Mouse (Mus musculus): Measurements from ENCODE around the gene Psma4. TPM values are rescaled to one million over a fixed set of nuclear protein-coding genes. Genes with fewer than 3 reads are reported as not detected.

The Psma4 gene
- polyA plus RNA-seq (2014; fragmentation: Nextera tagmentation; extraction: Ambion mirVana): 258 and 260 TPM in 2 replicates

DNA sequence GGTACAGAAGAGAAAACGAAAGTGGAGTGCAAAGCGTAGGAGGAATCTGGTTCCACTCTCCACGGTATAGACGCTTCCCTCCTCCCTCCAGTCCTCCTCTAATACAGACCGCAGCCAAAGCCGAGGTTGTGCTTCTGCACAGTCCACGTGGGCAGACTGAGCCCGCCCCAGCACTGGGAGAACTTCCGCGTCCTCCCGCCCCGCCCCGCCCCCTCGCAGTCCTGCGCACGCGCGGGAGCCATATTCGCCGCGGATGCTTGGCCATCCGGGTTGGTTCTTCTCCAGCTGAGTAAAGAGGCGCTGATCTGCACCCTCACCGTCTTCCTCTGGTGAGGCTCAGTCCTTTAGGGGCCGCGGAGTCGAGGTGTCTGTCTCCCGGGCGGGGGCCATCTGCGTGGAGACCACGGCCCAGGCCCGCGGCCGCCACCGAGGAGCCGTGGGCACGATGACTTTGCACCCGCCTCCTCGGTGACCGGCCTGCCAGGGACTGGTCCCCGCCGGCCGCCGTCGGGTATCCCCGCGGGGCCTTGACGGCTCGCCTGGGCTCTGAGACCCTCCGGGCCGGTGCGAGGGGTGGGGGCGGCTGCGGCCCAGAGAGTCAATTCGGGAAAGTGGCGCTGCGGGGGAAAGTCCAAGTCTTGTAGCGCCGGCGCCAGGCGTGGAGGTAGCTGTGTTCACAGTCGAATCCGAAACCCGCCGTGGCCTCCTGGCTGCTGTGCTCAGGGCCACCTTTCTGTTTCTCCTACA lies at the start of gene Psma4, which contains the start of gene AY074887:
TSS of gene Psma4 (plus strand) at position 216 of the 747 bp plus-strand sequence.
TSS of gene AY074887 (minus strand) at position 424 of the 747 bp plus-strand sequence.
- H3K9me3 ChIP-seq (replicated peaks; ENCODE audit: control insufficient read depth, low read length): no peaks in the 10 kb centered on the region
- H3K4me1 ChIP-seq (ENCODE audit: control insufficient read depth, insufficient read depth, low read length): peaks cover 6% of the 10 kb centered on the region; the same call in 1 of the 2 replicates
- under 1% methylated on average over 65 of the region's 65 CpGs for WGBS (ENCODE audit: insufficient replicate concordance)

DNA sequence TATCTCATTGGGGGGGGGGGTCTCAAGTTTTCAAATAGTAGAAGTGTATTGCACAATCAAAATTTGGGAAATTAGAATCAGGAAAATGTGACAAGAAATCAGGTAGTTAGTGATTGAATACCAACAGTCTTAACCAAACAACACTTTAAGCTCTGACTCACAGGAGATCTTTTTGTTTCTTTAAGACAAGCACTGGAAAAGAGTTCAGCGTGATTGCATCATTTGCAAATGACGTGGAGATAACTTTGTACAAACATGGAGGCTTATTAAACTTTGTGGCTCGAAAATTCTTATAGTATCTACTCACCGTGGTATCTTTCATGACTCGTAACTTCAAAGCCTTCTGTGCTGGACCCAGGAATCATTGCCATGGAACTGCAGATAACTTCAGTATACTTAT lies 41.1 kb upstream of the Psma4 start:
- WGBS (ENCODE audit: insufficient replicate concordance): 80% methylated on average over 5 of the region's 5 CpGs
- Histone ChIP-seq H3K27me3 (ENCODE audit: control insufficient read depth, insufficient read depth, low read length) (no peaks in the 10 kb centered on the region), H3K27ac (ENCODE audit: low read depth, low read length) (no peak overlapping the region), H3K4me2 (no peak overlapping the region), H3K4me1 (ENCODE audit: control insufficient read depth, insufficient read depth, low read length) (no peaks in the 10 kb centered on the region), H3K9me3 (replicated peaks; ENCODE audit: control insufficient read depth, low read length) (no peaks in the 10 kb centered on the region), H3K36me3 (ENCODE audit: control insufficient read depth, insufficient read depth, low read length) (peaks cover 12% of the 10 kb centered on the region), H3K4me3 (ENCODE audit: low read depth, low read length) (no peak overlapping the region), H3K9ac (ENCODE audit: low read depth, low read length) (no peak overlapping the region)
- ATAC-seq (replicated peaks; ENCODE audit: insufficient number of reproducible peaks, low FRiP score, low TSS enrichment): no peak

More for the DNA sequence above, at the start of gene Psma4, which contains the start of gene AY074887:
- Histone ChIP-seq H3K4me3 (ENCODE audit: low read depth, low read length) (peak within 1 kb of the TSS; percentile 92), H3K4me2 (peak within 1 kb of the TSS; percentile 82), H3K27me3 (ENCODE audit: control insufficient read depth, insufficient read depth, low read length) (no peaks in the 10 kb centered on the region), H3K9ac (ENCODE audit: low read depth, low read length) (peak within 1 kb of the TSS; percentile 87), H3K36me3 (ENCODE audit: control insufficient read depth, insufficient read depth, low read length) (peaks cover 13% of the 10 kb centered on the region), H3K27ac (ENCODE audit: low read depth, low read length) (peak within 1 kb of the TSS; percentile 89)
- peak; percentile 98 for ATAC-seq (replicated peaks; ENCODE audit: insufficient number of reproducible peaks, low FRiP score, low TSS enrichment)

DNA sequence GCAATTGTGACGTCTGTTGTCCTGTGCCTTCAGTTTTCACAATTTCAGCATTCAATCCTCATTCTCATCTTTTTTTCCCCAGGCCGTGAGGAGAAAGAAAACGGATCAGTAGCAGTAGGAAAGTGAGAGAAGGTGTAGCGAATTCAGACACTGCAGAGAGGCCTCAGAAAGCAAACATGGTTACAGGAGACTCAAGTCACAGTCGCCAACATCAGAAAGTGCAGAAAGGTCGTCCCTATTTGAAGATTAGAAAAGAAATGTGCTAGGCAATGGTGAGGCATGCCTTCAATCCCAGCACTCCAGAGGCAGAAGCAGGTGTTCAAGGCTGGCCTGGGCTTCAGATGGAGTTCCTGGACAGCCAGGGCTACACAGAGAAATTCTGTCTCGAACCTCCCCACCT lies 35.0 kb upstream of the Psma4 start:
- 62% methylated on average over 7 of the region's 7 CpGs for WGBS (ENCODE audit: insufficient replicate concordance)

DNA sequence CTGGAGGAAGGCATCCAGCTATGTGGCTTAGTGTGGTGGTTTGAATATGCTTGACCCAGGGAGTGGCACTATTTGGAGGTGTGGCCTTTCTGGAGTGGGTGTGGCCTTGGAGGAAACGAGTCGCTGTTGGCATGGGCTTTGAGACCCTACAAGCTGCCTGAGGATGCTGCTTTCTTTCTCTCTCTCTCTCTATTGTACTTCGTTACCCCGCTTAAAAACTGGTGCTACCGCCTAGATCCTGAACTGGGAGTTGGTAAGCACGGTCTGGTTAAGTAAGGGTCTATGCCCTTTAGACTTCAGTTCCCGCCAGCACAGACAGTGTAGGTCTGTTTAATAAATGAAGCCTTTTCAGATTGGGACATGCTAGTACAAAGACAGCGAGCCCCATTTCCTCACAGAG lies 34.2 kb upstream of the Psma4 start:
- 0 out of 2 replicates have a peak, but pooled peaks have one; percentile 10 for ATAC-seq (replicated peaks; ENCODE audit: insufficient number of reproducible peaks, low FRiP score, low TSS enrichment)

More for the DNA sequence above, 35.0 kb upstream of the Psma4 start:
- H3K27me3 ChIP-seq (ENCODE audit: control insufficient read depth, insufficient read depth, low read length): no peaks in the 10 kb centered on the region
- H3K9ac ChIP-seq (ENCODE audit: low read depth, low read length): no peak overlapping the region
- no peak overlapping the region for H3K27ac ChIP-seq (ENCODE audit: low read depth, low read length)
- H3K4me2 ChIP-seq: no peak overlapping the region
- H3K9me3 ChIP-seq (replicated peaks; ENCODE audit: control insufficient read depth, low read length): no peaks in the 10 kb centered on the region
- no peak for ATAC-seq (replicated peaks; ENCODE audit: insufficient number of reproducible peaks, low FRiP score, low TSS enrichment)
- no peaks in the 10 kb centered on the region for H3K4me1 ChIP-seq (ENCODE audit: control insufficient read depth, insufficient read depth, low read length)
- H3K4me3 ChIP-seq (ENCODE audit: low read depth, low read length): no peak overlapping the region
- H3K36me3 ChIP-seq (ENCODE audit: control insufficient read depth, insufficient read depth, low read length): no peaks in the 10 kb centered on the region

DNA sequence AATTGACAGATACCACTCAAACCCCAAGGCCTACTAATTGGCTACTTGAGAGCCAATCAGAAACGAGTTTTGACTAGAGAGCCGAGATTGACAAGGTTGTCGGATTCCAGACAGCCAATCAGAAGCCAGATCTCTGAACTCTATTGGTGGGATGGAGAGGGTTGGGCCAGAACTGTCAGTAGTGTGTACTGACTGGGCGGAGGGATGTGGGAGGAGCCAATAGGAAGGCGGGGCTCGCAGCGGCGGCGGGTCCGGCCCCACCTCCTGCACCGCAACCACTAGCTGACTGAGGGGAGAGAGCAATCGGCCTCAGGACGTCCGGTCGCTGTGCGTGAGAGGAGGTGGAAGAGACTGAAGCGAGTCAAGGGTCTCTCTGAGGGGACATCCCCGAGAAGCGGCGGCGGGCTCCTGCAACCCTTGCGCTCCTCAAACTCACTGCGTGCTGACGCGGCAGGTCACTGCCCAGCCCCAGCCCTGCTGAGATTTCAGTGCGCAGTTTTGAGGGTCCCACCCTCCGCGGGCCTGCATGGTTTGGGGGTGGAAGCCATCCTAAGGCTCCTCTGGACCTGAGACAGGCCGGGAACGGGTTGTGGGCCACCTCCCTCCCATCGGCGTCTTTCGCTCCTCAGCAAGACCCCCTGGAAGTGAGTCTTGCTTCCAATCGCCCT lies 33.4 kb upstream of the Psma4 start, which contains the start of gene Hykk:
TSS of gene Hykk (plus strand) at position 274 of the 668 bp plus-strand sequence.
- peak within 1 kb of the TSS; percentile 18; the same call in 1 of the 2 replicates for H3K27ac ChIP-seq (ENCODE audit: low read depth, low read length)
- ATAC-seq (replicated peaks; ENCODE audit: insufficient number of reproducible peaks, low FRiP score, low TSS enrichment): peak; percentile 94

More for the DNA sequence above, 34.2 kb upstream of the Psma4 start:
- H3K4me3 ChIP-seq (ENCODE audit: low read depth, low read length): peak overlapping the region; percentile 72; the same call in 1 of the 2 replicates
- H3K4me2 ChIP-seq: peak overlapping the region; percentile 88
- no peaks in the 10 kb centered on the region for H3K4me1 ChIP-seq (ENCODE audit: control insufficient read depth, insufficient read depth, low read length)
- H3K36me3 ChIP-seq (ENCODE audit: control insufficient read depth, insufficient read depth, low read length): no peaks in the 10 kb centered on the region
- no peaks in the 10 kb centered on the region for H3K9me3 ChIP-seq (replicated peaks; ENCODE audit: control insufficient read depth, low read length)
- H3K9ac ChIP-seq (ENCODE audit: low read depth, low read length): no peak overlapping the region
- no peaks in the 10 kb centered on the region for H3K27me3 ChIP-seq (ENCODE audit: control insufficient read depth, insufficient read depth, low read length)
- WGBS (ENCODE audit: insufficient replicate concordance): 68% methylated on average over 8 of the region's 8 CpGs
- H3K27ac ChIP-seq (ENCODE audit: low read depth, low read length): no peak overlapping the region

DNA sequence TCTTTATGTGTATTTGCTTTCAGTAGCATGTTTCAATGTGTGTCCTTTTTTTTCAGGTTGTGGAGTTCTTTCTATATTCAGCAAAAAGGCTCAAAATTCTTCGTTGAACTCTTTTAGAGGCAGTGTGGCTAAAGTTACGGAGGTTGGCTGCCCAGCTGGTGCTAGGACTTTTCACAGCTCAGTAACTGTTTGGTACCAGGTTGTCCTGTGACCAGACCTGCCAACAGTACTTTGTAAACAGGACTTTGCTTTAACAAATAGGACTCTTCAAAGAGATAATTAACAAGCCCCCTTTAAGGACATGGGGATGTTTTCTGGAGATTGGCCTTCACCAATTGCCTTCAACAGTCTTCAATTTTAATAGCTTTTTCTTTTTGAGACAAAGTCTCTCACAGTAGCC lies 32.4 kb upstream of the Psma4 start:
- Histone ChIP-seq H3K9me3 (replicated peaks; ENCODE audit: control insufficient read depth, low read length) (no peaks in the 10 kb centered on the region), H3K4me1 (ENCODE audit: control insufficient read depth, insufficient read depth, low read length) (no peaks in the 10 kb centered on the region), H3K4me2 (peak overlapping the region; percentile 88; the same call in 1 of the 2 replicates), H3K36me3 (ENCODE audit: control insufficient read depth, insufficient read depth, low read length) (no peaks in the 10 kb centered on the region), H3K4me3 (ENCODE audit: low read depth, low read length) (no peak overlapping the region), H3K27ac (ENCODE audit: low read depth, low read length) (no peak overlapping the region), H3K27me3 (ENCODE audit: control insufficient read depth, insufficient read depth, low read length) (no peaks in the 10 kb centered on the region), H3K9ac (ENCODE audit: low read depth, low read length) (no peak overlapping the region)
- WGBS (ENCODE audit: insufficient replicate concordance): 76% methylated on average over 2 of the region's 2 CpGs
- no peak for ATAC-seq (replicated peaks; ENCODE audit: insufficient number of reproducible peaks, low FRiP score, low TSS enrichment)

More for the DNA sequence above, 33.4 kb upstream of the Psma4 start, which contains the start of gene Hykk:
- WGBS (ENCODE audit: insufficient replicate concordance): under 1% methylated on average over 34 of the region's 34 CpGs
- no peaks in the 10 kb centered on the region for H3K36me3 ChIP-seq (ENCODE audit: control insufficient read depth, insufficient read depth, low read length)
- no peaks in the 10 kb centered on the region for H3K9me3 ChIP-seq (replicated peaks; ENCODE audit: control insufficient read depth, low read length)
- H3K27me3 ChIP-seq (ENCODE audit: control insufficient read depth, insufficient read depth, low read length): no peaks in the 10 kb centered on the region
- H3K4me3 ChIP-seq (ENCODE audit: low read depth, low read length): peak within 1 kb of the TSS; percentile 72
- H3K9ac ChIP-seq (ENCODE audit: low read depth, low read length): peak within 1 kb of the TSS; percentile 83
- H3K4me1 ChIP-seq (ENCODE audit: control insufficient read depth, insufficient read depth, low read length): no peaks in the 10 kb centered on the region
- peak within 1 kb of the TSS; percentile 88 for H3K4me2 ChIP-seq

DNA sequence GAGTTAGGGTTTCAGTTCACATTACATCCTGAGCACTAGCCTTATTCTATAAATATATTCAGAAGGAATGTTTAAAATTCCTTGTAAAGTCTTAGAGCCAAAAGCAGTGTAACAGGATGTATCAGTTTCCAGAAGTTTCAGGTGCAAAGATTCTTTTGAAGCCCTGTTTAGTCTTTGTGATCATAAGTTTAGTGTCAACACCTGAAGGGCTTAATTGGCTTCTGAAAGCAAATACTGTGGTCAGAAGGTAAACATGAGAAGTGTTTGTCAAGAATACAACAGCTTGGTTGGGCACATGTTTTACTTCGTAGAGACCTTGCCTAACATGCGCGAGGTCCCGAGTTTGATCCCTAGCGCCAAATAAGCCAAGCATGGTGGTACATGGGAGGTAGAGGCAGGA lies 31.8 kb upstream of the Psma4 start:
- Histone ChIP-seq H3K9me3 (replicated peaks; ENCODE audit: control insufficient read depth, low read length) (no peaks in the 10 kb centered on the region), H3K4me3 (ENCODE audit: low read depth, low read length) (no peak overlapping the region), H3K27me3 (ENCODE audit: control insufficient read depth, insufficient read depth, low read length) (no peaks in the 10 kb centered on the region), H3K4me2 (no peak overlapping the region), H3K9ac (ENCODE audit: low read depth, low read length) (no peak overlapping the region), H3K36me3 (ENCODE audit: control insufficient read depth, insufficient read depth, low read length) (no peaks in the 10 kb centered on the region), H3K4me1 (ENCODE audit: control insufficient read depth, insufficient read depth, low read length) (no peaks in the 10 kb centered on the region), H3K27ac (ENCODE audit: low read depth, low read length) (no peak overlapping the region)
- 87% methylated on average over 5 of the region's 5 CpGs for WGBS (ENCODE audit: insufficient replicate concordance)
- ATAC-seq (replicated peaks; ENCODE audit: insufficient number of reproducible peaks, low FRiP score, low TSS enrichment): no peak

DNA sequence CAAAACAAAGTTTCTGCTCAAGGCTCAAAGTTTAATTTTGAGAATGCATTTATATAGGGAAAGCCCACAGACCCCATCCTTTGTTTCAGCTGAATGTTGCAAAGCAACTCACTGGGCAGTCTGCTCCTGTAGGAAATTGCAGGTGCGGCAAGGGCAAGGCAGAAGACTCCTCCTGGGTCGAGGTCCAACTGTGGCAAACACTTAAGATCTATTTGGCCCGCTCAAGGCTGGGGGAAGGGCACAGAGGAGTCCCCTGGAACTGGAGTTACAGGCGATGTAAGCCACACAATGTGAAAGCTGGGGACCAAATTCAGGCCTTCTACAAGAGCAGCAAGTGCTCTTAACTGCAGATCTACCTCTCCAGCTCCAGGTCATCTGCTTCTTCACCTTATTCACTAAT lies 30.6 kb upstream of the Psma4 start:
- Histone ChIP-seq H3K4me3 (ENCODE audit: low read depth, low read length) (no peak overlapping the region), H3K36me3 (ENCODE audit: control insufficient read depth, insufficient read depth, low read length) (no peaks in the 10 kb centered on the region), H3K9me3 (replicated peaks; ENCODE audit: control insufficient read depth, low read length) (no peaks in the 10 kb centered on the region), H3K27ac (ENCODE audit: low read depth, low read length) (no peak overlapping the region), H3K4me2 (no peak overlapping the region), H3K9ac (ENCODE audit: low read depth, low read length) (no peak overlapping the region), H3K4me1 (ENCODE audit: control insufficient read depth, insufficient read depth, low read length) (no peaks in the 10 kb centered on the region), H3K27me3 (ENCODE audit: control insufficient read depth, insufficient read depth, low read length) (no peaks in the 10 kb centered on the region)
- ATAC-seq (replicated peaks; ENCODE audit: insufficient number of reproducible peaks, low FRiP score, low TSS enrichment): no peak
- 59% methylated on average over 4 of the region's 4 CpGs for WGBS (ENCODE audit: insufficient replicate concordance)
